17 mouse cellular contexts compared by ENCODE assay signal in the genomic region with DNA sequence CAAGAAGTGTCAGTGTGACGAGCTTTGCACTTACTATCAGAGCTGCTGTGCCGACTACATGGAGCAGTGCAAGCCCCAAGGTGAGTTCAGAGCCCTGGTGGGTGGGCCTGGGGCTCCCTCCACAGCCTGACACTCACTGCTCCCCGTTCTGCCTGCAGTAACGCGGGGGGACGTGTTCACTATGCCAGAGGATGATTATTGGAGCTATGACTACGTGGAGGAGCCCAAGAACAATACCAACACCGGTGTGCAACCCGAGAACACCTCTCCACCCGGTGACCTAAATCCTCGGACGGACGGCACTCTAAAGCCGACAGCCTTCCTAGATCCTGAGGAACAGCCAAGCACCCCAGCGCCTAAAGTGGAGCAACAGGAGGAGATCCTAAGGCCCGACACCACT. TPM values are rescaled to one million over a fixed set of nuclear protein-coding genes. Genes with fewer than 3 reads are reported as not detected.
DNase-seq lines count a peak whose midpoint lies in the region; ATAC-seq lines count a peak whose summit lies in the region.
"Had no signal": no experiment of that assay in that cellular context is flagged by ENCODE, and none has a peak within 500 bp of the region (broad histone marks: within the 10 kb centered on the region; RNA-seq: fewer than 3 reads in every experiment).

No protein-coding gene starts in this region.

- DNase-seq in liver, embryonic 11.5 days (ENCODE audit: low spot score): no peak
- no peak for DNase-seq in adrenal gland, postnatal 25 days
- DNase-seq in layer of hippocampus, adult 18-20 months (ENCODE audit: low spot score in 2 of 2): no peak
- DNase-seq: kidney, adult 8-10 months; lung, adult 18-20 months had no signal

- H3K27me3 ChIP-seq in erythroblast, embryonic 14.5 days (ENCODE audit: control insufficient read depth): peaks cover 64% of the 10 kb centered on the region
- H3K27me3 ChIP-seq in midbrain, embryonic 12.5 days: peaks cover 43% of the 10 kb centered on the region
- H3K27me3 ChIP-seq in midbrain, embryonic 16.5 days (ENCODE audit: control insufficient read depth, insufficient read depth, low read depth, low read length): no peaks in the 10 kb centered on the region
- H3K27me3 ChIP-seq in liver, embryonic 11.5 days (replicated peaks; ENCODE audit: control insufficient read depth, insufficient read depth, low read length): peaks cover 51% of the 10 kb centered on the region
- peaks cover 31% of the 10 kb centered on the region for H3K27me3 ChIP-seq in neural tube, embryonic 13.5 days

- peak overlapping the region; percentile 52 for H3K4me3 ChIP-seq in erythroblast, embryonic 14.5 days (replicated peaks)
- no peak overlapping the region for H3K4me3 ChIP-seq in midbrain, embryonic 12.5 days
- no peak overlapping the region for H3K4me3 ChIP-seq in midbrain, embryonic 16.5 days (ENCODE audit: low read depth, low read length)
- peak overlapping the region; percentile 37 for H3K4me3 ChIP-seq in liver, embryonic 11.5 days (ENCODE audit: low read depth, low read length)
- H3K4me3 ChIP-seq in neural tube, embryonic 13.5 days: peak overlapping the region; percentile 21
- H3K4me3 ChIP-seq: embryonic facial prominence, embryonic 13.5 days had no signal

- peak overlapping the region; percentile 10; the same call in 1 of the 2 replicates for H3K4me2 ChIP-seq in midbrain, embryonic 12.5 days (replicated peaks)
- H3K4me2 ChIP-seq in midbrain, embryonic 16.5 days (ENCODE audit: low read length): no peak overlapping the region
- peak overlapping the region; percentile 44 for H3K4me2 ChIP-seq in liver, embryonic 11.5 days
- peak overlapping the region; percentile 31 for H3K4me2 ChIP-seq in neural tube, embryonic 13.5 days
- H3K4me2 ChIP-seq: embryonic facial prominence, embryonic 13.5 days had no signal

- H3K36me3 ChIP-seq in erythroblast, embryonic 14.5 days (ENCODE audit: control insufficient read depth): no peaks in the 10 kb centered on the region; the same call in 1 of the 2 replicates
- no peaks in the 10 kb centered on the region for H3K36me3 ChIP-seq in midbrain, embryonic 12.5 days
- H3K36me3 ChIP-seq in midbrain, embryonic 16.5 days (ENCODE audit: control insufficient read depth, insufficient read depth, low read length): no peaks in the 10 kb centered on the region
- H3K36me3 ChIP-seq in liver, embryonic 11.5 days (ENCODE audit: control insufficient read depth, insufficient read depth, low read length): no peaks in the 10 kb centered on the region
- no peaks in the 10 kb centered on the region for H3K36me3 ChIP-seq in neural tube, embryonic 13.5 days
- H3K36me3 ChIP-seq: embryonic facial prominence, embryonic 13.5 days had no signal

- H3K4me1 ChIP-seq in erythroblast, embryonic 14.5 days (ENCODE audit: control insufficient read depth): peaks cover 14% of the 10 kb centered on the region
- H3K4me1 ChIP-seq in midbrain, embryonic 12.5 days: peaks cover 27% of the 10 kb centered on the region
- H3K4me1 ChIP-seq in midbrain, embryonic 16.5 days (ENCODE audit: control insufficient read depth, insufficient read depth, low read length): peaks cover 24% of the 10 kb centered on the region
- H3K4me1 ChIP-seq in liver, embryonic 11.5 days (replicated peaks; ENCODE audit: control insufficient read depth, insufficient read depth, low read length): peaks cover 7% of the 10 kb centered on the region
- H3K4me1 ChIP-seq in neural tube, embryonic 13.5 days (replicated peaks): peaks cover 32% of the 10 kb centered on the region

- no peak overlapping the region for H3K27ac ChIP-seq in midbrain, embryonic 12.5 days (replicated peaks)
- H3K27ac ChIP-seq in midbrain, embryonic 16.5 days (ENCODE audit: low read length): no peak overlapping the region
- H3K27ac ChIP-seq in liver, embryonic 11.5 days (ENCODE audit: low read depth, low read length): peak overlapping the region; percentile 57
- H3K27ac ChIP-seq in neural tube, embryonic 13.5 days (replicated peaks): 0 out of 2 replicates have a peak overlapping the region, but pooled peaks have one; percentile 19
- H3K27ac ChIP-seq: embryonic facial prominence, embryonic 13.5 days; macrophage had no signal

- WGBS in midbrain, embryonic 12.5 days: 41% methylated on average over 16 of the region's 16 CpGs
- 43% methylated on average over 16 of the region's 16 CpGs for whole genome bisulfite sequencing in midbrain, embryonic 16.5 days
- 39% methylated on average over 16 of the region's 16 CpGs for WGBS in liver, embryonic 11.5 days
- WGBS in neural tube, embryonic 13.5 days: 55% methylated on average over 16 of the region's 16 CpGs

- no peak for ATAC-seq in erythroblast, adult 5-6 weeks (replicated peaks; ENCODE audit: low FRiP score, poor library complexity, severe bottlenecking)
- ATAC-seq in midbrain, embryonic 12.5 days (ENCODE audit: low FRiP score, low read depth): no peak
- ATAC-seq in midbrain, embryonic 16.5 days: no peak
- ATAC-seq in liver, embryonic 11.5 days (replicated peaks; ENCODE audit: low FRiP score): no peak
- ATAC-seq in neural tube, embryonic 13.5 days (ENCODE audit: low read depth): no peak
- ATAC-seq: forebrain, embryonic 14.5 days had no signal

- H3K9ac ChIP-seq in midbrain, embryonic 12.5 days (replicated peaks): no peak overlapping the region
- H3K9ac ChIP-seq in midbrain, embryonic 16.5 days (ENCODE audit: low read depth, low read length): no peak overlapping the region
- H3K9ac ChIP-seq in liver, embryonic 11.5 days (ENCODE audit: low read depth, low read length): peak overlapping the region; percentile 8; the same call in 1 of the 2 replicates
- H3K9ac ChIP-seq in neural tube, embryonic 13.5 days: peak overlapping the region; percentile 50
- H3K9ac ChIP-seq: embryonic facial prominence, embryonic 13.5 days had no signal

- H3K9me3 ChIP-seq in erythroblast, embryonic 14.5 days (ENCODE audit: control insufficient read depth, low read length): peaks cover 4% of the 10 kb centered on the region; the same call in 1 of the 2 replicates
- H3K9me3 ChIP-seq in midbrain, embryonic 12.5 days: no peaks in the 10 kb centered on the region
- H3K9me3 ChIP-seq in midbrain, embryonic 16.5 days (replicated peaks; ENCODE audit: control insufficient read depth, low read length, poor library complexity, severe bottlenecking): no peaks in the 10 kb centered on the region
- H3K9me3 ChIP-seq in liver, embryonic 11.5 days (ENCODE audit: control insufficient read depth, low read length): no peaks in the 10 kb centered on the region
- no peaks in the 10 kb centered on the region for H3K9me3 ChIP-seq in neural tube, embryonic 13.5 days
- H3K9me3 ChIP-seq: embryonic facial prominence, embryonic 13.5 days had no signal

RNA-seq across cellular contexts. Expression of gene Vtn, which starts 0.7 kb away (rescaled TPM):
- 0.28 and 0.44 TPM in 2 replicates for polyA plus RNA-seq in erythroblast, embryonic 14.5 days (2012)
- not detected in 2 replicates for total RNA-seq in erythroblast, adult 5-6 weeks (2015; ENCODE audit: low replicate concordance)
- total RNA-seq in erythroblast, adult 5-6 weeks (2017; ENCODE audit: low replicate concordance): not detected in 2 replicates
- polyA plus RNA-seq in midbrain, embryonic 12.5 days (2016; fragmentation: Nextera tagmentation; extraction: Ambion mirVana): 99.7 and 135 TPM in 2 replicates
- polyA plus RNA-seq in midbrain, embryonic 16.5 days (2015; fragmentation: Nextera tagmentation; extraction: Ambion mirVana): 115 and 127 TPM in 2 replicates
- 220 and 245 TPM in 2 replicates for polyA plus RNA-seq in liver, embryonic 11.5 days (2014; fragmentation: Nextera tagmentation; extraction: Ambion mirVana)
- 181 and 197 TPM in 2 replicates for polyA plus RNA-seq in neural tube, embryonic 13.5 days (2015; fragmentation: Nextera tagmentation; extraction: Ambion mirVana)
- total RNA-seq in adrenal gland, postnatal 25 days (2021): 1.1 and 23.3 TPM in 2 replicates
- total RNA-seq in layer of hippocampus, adult 18-20 months (2021): 10 to 100 TPM; 52.7 to 53.9 TPM
- polyA plus RNA-seq: macrophage had no signal

RNA-seq across cellular contexts. Expression of gene Sarm1, which starts 2.0 kb away (rescaled TPM):
- polyA plus RNA-seq in erythroblast, embryonic 14.5 days (2012): not detected in 2 replicates
- total RNA-seq in erythroblast, adult 5-6 weeks (2015; ENCODE audit: low replicate concordance): not detected in 2 replicates
- total RNA-seq in erythroblast, adult 5-6 weeks (2017; ENCODE audit: low replicate concordance): not detected in 2 replicates
- 36.4 and 37.0 TPM in 2 replicates for polyA plus RNA-seq in midbrain, embryonic 12.5 days (2016; fragmentation: Nextera tagmentation; extraction: Ambion mirVana)
- polyA plus RNA-seq in midbrain, embryonic 16.5 days (2015; fragmentation: Nextera tagmentation; extraction: Ambion mirVana): 49.9 and 50.7 TPM in 2 replicates
- polyA plus RNA-seq in liver, embryonic 11.5 days (2014; fragmentation: Nextera tagmentation; extraction: Ambion mirVana): 0.44 and 0.71 TPM in 2 replicates
- 41.1 and 43.0 TPM in 2 replicates for polyA plus RNA-seq in neural tube, embryonic 13.5 days (2015; fragmentation: Nextera tagmentation; extraction: Ambion mirVana)
- 6.1 and 6.7 TPM in 2 replicates for total RNA-seq in adrenal gland, postnatal 25 days (2021)
- total RNA-seq in layer of hippocampus, adult 18-20 months (2021): 10 to 100 TPM; 36.1 to 38.8 TPM

RNA-seq across cellular contexts. Expression of gene Sebox, which starts 3.7 kb away (rescaled TPM):
- polyA plus RNA-seq in erythroblast, embryonic 14.5 days (2012): not detected in 2 replicates
- not detected in 2 replicates for total RNA-seq in erythroblast, adult 5-6 weeks (2015; ENCODE audit: low replicate concordance)
- not detected in 2 replicates for total RNA-seq in erythroblast, adult 5-6 weeks (2017; ENCODE audit: low replicate concordance)
- polyA plus RNA-seq in midbrain, embryonic 12.5 days (2016; fragmentation: Nextera tagmentation; extraction: Ambion mirVana): not detected in 2 replicates
- polyA plus RNA-seq in midbrain, embryonic 16.5 days (2015; fragmentation: Nextera tagmentation; extraction: Ambion mirVana): 0.14 TPM in 1 of 2 replicates, not detected in the other
- 0.21 and 0.32 TPM in 2 replicates for polyA plus RNA-seq in liver, embryonic 11.5 days (2014; fragmentation: Nextera tagmentation; extraction: Ambion mirVana)
- 0.15 TPM in 1 of 2 replicates, not detected in the other for polyA plus RNA-seq in neural tube, embryonic 13.5 days (2015; fragmentation: Nextera tagmentation; extraction: Ambion mirVana)
- not detected in 2 replicates for total RNA-seq in adrenal gland, postnatal 25 days (2021)
- 1 to 10 TPM; 5.3 to 5.7 TPM for total RNA-seq in layer of hippocampus, adult 18-20 months (2021)
- total RNA-seq: adrenal gland, adult 18-20 months; gastrocnemius, postnatal 25 days had no signal
- polyA plus RNA-seq: embryonic facial prominence, embryonic 13.5 days; heart, embryonic 14.5 days; large intestine, adult 2 months; macrophage had no signal

RNA-seq across cellular contexts. Expression of gene Tmem199, which starts 12.4 kb away (rescaled TPM):
- 0.55 TPM in 2 replicates for polyA plus RNA-seq in erythroblast, embryonic 14.5 days (2012)
- total RNA-seq in erythroblast, adult 5-6 weeks (2015; ENCODE audit: low replicate concordance): 3.8 and 13.8 TPM in 2 replicates
- 4.0 and 5.3 TPM in 2 replicates for total RNA-seq in erythroblast, adult 5-6 weeks (2017; ENCODE audit: low replicate concordance)
- polyA plus RNA-seq in midbrain, embryonic 12.5 days (2016; fragmentation: Nextera tagmentation; extraction: Ambion mirVana): 88.5 and 89.7 TPM in 2 replicates
- polyA plus RNA-seq in midbrain, embryonic 16.5 days (2015; fragmentation: Nextera tagmentation; extraction: Ambion mirVana): 95.5 and 96.6 TPM in 2 replicates
- polyA plus RNA-seq in liver, embryonic 11.5 days (2014; fragmentation: Nextera tagmentation; extraction: Ambion mirVana): 59.9 and 61.9 TPM in 2 replicates
- polyA plus RNA-seq in neural tube, embryonic 13.5 days (2015; fragmentation: Nextera tagmentation; extraction: Ambion mirVana): 92.7 and 101 TPM in 2 replicates
- 32.1 and 35.9 TPM in 2 replicates for total RNA-seq in adrenal gland, postnatal 25 days (2021)
- total RNA-seq in layer of hippocampus, adult 18-20 months (2021): 10 to 100 TPM; 44.8 to 47.1 TPM

RNA-seq across cellular contexts. Expression of gene Poldip2, which starts 12.4 kb away (rescaled TPM):
- 1.2 and 1.4 TPM in 2 replicates for polyA plus RNA-seq in erythroblast, embryonic 14.5 days (2012)
- 6.9 and 17.5 TPM in 2 replicates for total RNA-seq in erythroblast, adult 5-6 weeks (2015; ENCODE audit: low replicate concordance)
- 7.8 and 13.4 TPM in 2 replicates for total RNA-seq in erythroblast, adult 5-6 weeks (2017; ENCODE audit: low replicate concordance)
- 155 and 168 TPM in 2 replicates for polyA plus RNA-seq in midbrain, embryonic 12.5 days (2016; fragmentation: Nextera tagmentation; extraction: Ambion mirVana)
- polyA plus RNA-seq in midbrain, embryonic 16.5 days (2015; fragmentation: Nextera tagmentation; extraction: Ambion mirVana): 176 and 184 TPM in 2 replicates
- polyA plus RNA-seq in liver, embryonic 11.5 days (2014; fragmentation: Nextera tagmentation; extraction: Ambion mirVana): 151 and 154 TPM in 2 replicates
- 178 and 191 TPM in 2 replicates for polyA plus RNA-seq in neural tube, embryonic 13.5 days (2015; fragmentation: Nextera tagmentation; extraction: Ambion mirVana)
- 155 and 159 TPM in 2 replicates for total RNA-seq in adrenal gland, postnatal 25 days (2021)
- 100 to 1,000 TPM; 118 to 119 TPM for total RNA-seq in layer of hippocampus, adult 18-20 months (2021)

Comparison
In these comparisons a context has a peak if more than half of its experiments do, and no peak if none do; other contexts are left out.
1. H3K4me3 ChIP-seq: peak in erythroblast, embryonic 14.5 days (single experiment), liver, embryonic 11.5 days (single experiment) and neural tube, embryonic 13.5 days (single experiment); none in midbrain, embryonic 12.5 days (single experiment) and midbrain, embryonic 16.5 days (single experiment).
2. H3K27ac ChIP-seq: peak in liver, embryonic 11.5 days (single experiment) and neural tube, embryonic 13.5 days (single experiment); none in midbrain, embryonic 12.5 days (single experiment) and midbrain, embryonic 16.5 days (single experiment).
3. H3K9ac ChIP-seq: peak in liver, embryonic 11.5 days (single experiment) and neural tube, embryonic 13.5 days (single experiment); none in midbrain, embryonic 12.5 days (single experiment) and midbrain, embryonic 16.5 days (single experiment).
4. RNA of gene Vtn, which starts 0.7 kb away (polyA plus RNA-seq): 220 to 245 TPM in liver, embryonic 11.5 days, 181 to 197 TPM in neural tube, embryonic 13.5 days, 99.7 to 135 TPM in midbrain, embryonic 12.5 days and 115 to 127 TPM in midbrain, embryonic 16.5 days; 0.28 to 0.44 TPM in erythroblast, embryonic 14.5 days; every median in the first group is over 10 times any median in the second.
5. RNA of gene Sarm1, which starts 2.0 kb away (polyA plus RNA-seq): 49.9 to 50.7 TPM in midbrain, embryonic 16.5 days, 41.1 to 43.0 TPM in neural tube, embryonic 13.5 days and 36.4 to 37.0 TPM in midbrain, embryonic 12.5 days; 0.44 to 0.71 TPM in liver, embryonic 11.5 days and not detected in erythroblast, embryonic 14.5 days; every median in the first group is over 10 times any median in the second.